Mouse (Mus musculus) myocyte (in vitro differentiated cells): Measurements from ENCODE around the gene Unc5c.

Experiments
- MYOG ChIP-seq, 3 experiments: IDR thresholded peaks; one replicate each; pipeline ENCODE4 v1.6.1; 2011; ENCODE audit warnings: control low read depth in 2 of 3, low read depth in 2 of 3, mild to moderate bottlenecking in 2 of 3; ENCODE audit not compliant: insufficient read length in 2 of 3, control insufficient read depth in 1 of 3, insufficient read depth in 1 of 3
- POLR2A ChIP-seq: IDR thresholded peaks from one replicate; pipeline ENCODE4 v1.6.1; 2011; ENCODE audit warnings: low read depth, mild to moderate bottlenecking, control low read depth, moderate library complexity; ENCODE audit not compliant: insufficient read length
- POLR2AphosphoS2 ChIP-seq: IDR thresholded peaks from one replicate; pipeline ENCODE4 v1.6.1; 2011; ENCODE audit warnings: low read depth, control low read depth; ENCODE audit not compliant: insufficient read length
- TCF12 ChIP-seq: IDR thresholded peaks from one replicate; pipeline ENCODE4 v1.6.1; 2011; ENCODE audit warnings: mild to moderate bottlenecking, control low read depth; ENCODE audit not compliant: poor library complexity, insufficient read depth, severe bottlenecking
- TCF3 ChIP-seq: IDR thresholded peaks from one replicate; pipeline ENCODE4 v1.6.1; 2011; ENCODE audit warnings: low read depth, control low read depth; ENCODE audit not compliant: insufficient read length
- USF1 ChIP-seq: IDR thresholded peaks from one replicate; pipeline ENCODE4 v1.6.1; 2011; ENCODE audit warnings: low read depth, mild to moderate bottlenecking, control low read depth, moderate library complexity

DNA sequence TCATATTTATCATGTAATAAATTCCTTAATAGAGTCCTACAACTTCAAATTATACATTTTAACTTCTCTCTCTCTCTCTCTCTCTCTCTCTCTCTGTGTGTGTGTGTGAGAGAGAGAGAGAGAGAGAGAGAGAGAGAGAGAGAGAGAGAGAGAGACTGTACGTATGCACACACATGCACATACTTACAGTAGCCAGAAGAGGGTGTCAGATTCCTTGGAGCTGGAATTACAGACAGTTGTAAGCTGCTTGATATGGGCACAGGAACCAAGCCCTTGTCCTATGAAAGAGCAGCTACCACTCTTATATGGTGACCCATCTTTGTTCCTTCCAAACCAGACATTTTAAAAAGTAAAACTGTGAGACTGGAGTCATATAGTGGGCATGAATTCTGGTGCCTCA is 118.2 kb downstream of the Unc5c start:
- no peak for TF ChIP-seq POLR2A
- TF ChIP-seq TCF12 = no peak
- no peak for TF ChIP-seq POLR2AphosphoS2
- no peak for TF ChIP-seq MYOG (IDR thresholded peaks at IDR 0.05; ENCODE audit: control insufficient read depth in 1 of 3, insufficient read depth in 1 of 3, insufficient read length in 2 of 3, low read depth in 2 of 3)
- TF ChIP-seq TCF3 = no peak
- no peak for TF ChIP-seq USF1
